Mouse (Mus musculus) MEL (cell line): ENCODE results near the gene Rxra.

Experiments used
- CTCF ChIP-seq, 3 experiments: IDR thresholded peaks in 2 of 3; conservative IDR thresholded peaks in 1 of 3; 2 replicates each; pipeline ENCODE4 v1.5.1; 2011 to 2012; ENCODE audit warnings: low read length in 3 of 3, low read depth in 2 of 3, mild to moderate bottlenecking in 2 of 3, improper control_type of control experiment in 1 of 3, inconsistent platforms in 1 of 3, mixed read lengths in 1 of 3, moderate library complexity in 1 of 3; ENCODE audit not compliant: control insufficient read depth in 1 of 3, insufficient read depth in 1 of 3, poor library complexity in 1 of 3, severe bottlenecking in 1 of 3
- E2F4 ChIP-seq: IDR thresholded peaks from 2 replicates; pipeline ENCODE4 v1.6.1; 2011; ENCODE audit warnings: low read depth, low read length, improper control_type of control experiment, borderline replicate concordance
- EP300 ChIP-seq, 2 experiments: IDR thresholded peaks; 2 replicates each; pipeline ENCODE4 v1.6.1; 2011; ENCODE audit warnings: improper control_type of control experiment in 2 of 2, low read length in 2 of 2, low read depth in 1 of 2, mild to moderate bottlenecking in 1 of 2
- GABPA ChIP-seq: IDR thresholded peaks from 2 replicates; pipeline ENCODE4 v1.6.1; 2012; ENCODE audit warnings: low read depth, mild to moderate bottlenecking, inconsistent platforms, low read length, improper control_type of control experiment, moderate library complexity
- KAT2A ChIP-seq: conservative IDR thresholded peaks from 2 replicates; pipeline ENCODE4 v1.6.1; 2012; ENCODE audit warnings: low read depth, low read length, improper control_type of control experiment, inconsistent platforms
- MAFK ChIP-seq: IDR thresholded peaks from 2 replicates; pipeline ENCODE4 v1.6.1; 2011; ENCODE audit warnings: low read depth, mild to moderate bottlenecking, low read length, improper control_type of control experiment, borderline replicate concordance
- MAX ChIP-seq: IDR thresholded peaks from 2 replicates; pipeline ENCODE4 v1.6.1; 2011; ENCODE audit warnings: low read length, improper control_type of control experiment
- POLR2AphosphoS2 ChIP-seq: IDR thresholded peaks from 2 replicates; pipeline ENCODE4 v1.6.1; 2011; ENCODE audit warnings: low read length, improper control_type of control experiment
- TCF12 ChIP-seq: IDR thresholded peaks from 2 replicates; pipeline ENCODE4 v1.6.1; 2014; ENCODE audit warnings: low read depth, mild to moderate bottlenecking, inconsistent platforms, low read length, improper control_type of control experiment, moderate library complexity
- USF1 ChIP-seq: IDR thresholded peaks from 2 replicates; pipeline ENCODE4 v1.6.1; 2014; ENCODE audit warnings: low read depth, mild to moderate bottlenecking, inconsistent platforms, low read length, improper control_type of control experiment, moderate library complexity
- ZNF384 ChIP-seq: IDR thresholded peaks from 2 replicates; pipeline ENCODE4 v1.6.1; 2012; ENCODE audit warnings: low read depth, mild to moderate bottlenecking, inconsistent platforms, low read length, improper control_type of control experiment

GRCm38 (mm10) chr2:27721611-27722010 is 45.4 kb downstream of the Rxra start:
- no peak for TF ChIP-seq CTCF (IDR thresholded peaks at IDR 0.05 in 2 of 3, conservative IDR thresholded peaks at IDR 0.05 in 1 of 3; ENCODE audit: control insufficient read depth in 1 of 3, insufficient read depth in 1 of 3, low read depth in 2 of 3, low read length in 3 of 3, poor library complexity in 1 of 3, severe bottlenecking in 1 of 3)
- TF ChIP-seq MAFK, result no peak
- TF ChIP-seq TCF12, result no peak
- TF ChIP-seq EP300 (IDR thresholded peaks at IDR 0.05; ENCODE audit: low read depth in 1 of 2, low read length in 2 of 2), result no peak
- TF ChIP-seq USF1, result no peak
- TF ChIP-seq MAX, result no peak
- TF ChIP-seq POLR2AphosphoS2, result no peak
- no peak for TF ChIP-seq E2F4
- TF ChIP-seq KAT2A, result no peak
- TF ChIP-seq GABPA, result no peak
- no peak for TF ChIP-seq ZNF384
